Mouse (Mus musculus) monocyte, adult 5-6 weeks (primary cell): ENCODE measurements around the gene Hdac5. TPM values are rescaled to one million over a fixed set of nuclear protein-coding genes. Genes with fewer than 3 reads are reported as not detected.

ENCODE experiments used
- ATAC-seq: fragments of 153-309, 156-312 bp; replicated peaks from 2 replicates; pipeline ENCODE4 v1.8.0; 2017; ENCODE audit warnings: mild to moderate bottlenecking; ENCODE audit not compliant: low TSS enrichment, insufficient number of reproducible peaks, severe bottlenecking, poor library complexity, low FRiP score
- total RNA-seq: library from RNA; stranded (forward); fragments of 200-1000, 200-491, 200-594 nt; gene quantifications from 3 replicates; pipeline ENCODE4 v1.2.3, GENCODE M21; 2017

The Hdac5 gene
- total RNA-seq, 1 experiment from 2014 or later, result 46.5 TPM

GRCm38 (mm10) chr11:102244926-102245449 is 15.0 kb upstream of the Hdac5 start:
- ATAC-seq, result peak; percentile 85

- no peak for ATAC-seq
Observed at GRCm38 (mm10) chr11:102241874-102242273, 11.9 kb upstream of the Hdac5 start.

- ATAC-seq, result no peak
Observed at GRCm38 (mm10) chr11:102241246-102241645, 11.3 kb upstream of the Hdac5 start.

- no peak for ATAC-seq
Observed at GRCm38 (mm10) chr11:102240636-102241035, 10.7 kb upstream of the Hdac5 start.

- ATAC-seq, result no peak
Observed at GRCm38 (mm10) chr11:102236022-102236421, 6.1 kb upstream of the Hdac5 start.

GRCm38 (mm10) chr11:102229331-102229953 is 524 bp downstream of the Hdac5 start:
- ATAC-seq, result no peak

- no peak for ATAC-seq
Observed at GRCm38 (mm10) chr11:102228646-102229268, 1.2 kb downstream of the Hdac5 start.

- no peak for ATAC-seq
Observed at GRCm38 (mm10) chr11:102228191-102228545, 1.8 kb downstream of the Hdac5 start.

- ATAC-seq, result no peak
Observed at GRCm38 (mm10) chr11:102227270-102228190, 2.4 kb downstream of the Hdac5 start.

GRCm38 (mm10) chr11:102226067-102226978 is 3.6 kb downstream of the Hdac5 start:
- ATAC-seq, result no peak

- no peak for ATAC-seq
Observed at GRCm38 (mm10) chr11:102225221-102225620, 4.7 kb downstream of the Hdac5 start.

GRCm38 (mm10) chr11:102224686-102225085 is 5.3 kb downstream of the Hdac5 start:
- ATAC-seq, result no peak

- ATAC-seq, result no peak
Observed at GRCm38 (mm10) chr11:102223166-102223565, 6.8 kb downstream of the Hdac5 start.

GRCm38 (mm10) chr11:102221954-102222351 is 8.0 kb downstream of the Hdac5 start:
- no peak for ATAC-seq

GRCm38 (mm10) chr11:102221243-102221953 is 8.6 kb downstream of the Hdac5 start:
- ATAC-seq, result no peak

GRCm38 (mm10) chr11:102220451-102220850 is 9.5 kb downstream of the Hdac5 start:
- no peak for ATAC-seq

- no peak for ATAC-seq
Observed at GRCm38 (mm10) chr11:102219994-102220346, 10.0 kb downstream of the Hdac5 start.
